Mouse (Mus musculus): ENCODE measurements around the gene Cstf1. TPM values are rescaled to one million over a fixed set of nuclear protein-coding genes. Genes with fewer than 3 reads are reported as not detected.

The Cstf1 gene
- polyA plus RNA-seq, 2 experiments: 23.9 to 24.0 TPM

- Histone ChIP-seq H3K4me2 (ENCODE audit: low read depth) (no peak overlapping the region), H3K4me3 (ENCODE audit: insufficient read depth in 1 of 2, low read depth in 2 of 2, low read length in 2 of 2) (no peak overlapping the region), H3K27ac (no peak overlapping the region), H3K27me3 (ENCODE audit: control insufficient read depth, insufficient read depth, low read length) (no peaks in the 10 kb centered on the region), H3K9me3 (ENCODE audit: control insufficient read depth, low read length) (no peaks in the 10 kb centered on the region), H3K9ac (replicated peaks) (no peak overlapping the region), H3K36me3 (replicated peaks; ENCODE audit: control insufficient read depth, insufficient read depth, low read depth) (no peaks in the 10 kb centered on the region), H3K4me1 (replicated peaks; ENCODE audit: control insufficient read depth in 2 of 2, insufficient read depth in 2 of 2, low read length in 1 of 2) (peaks cover 0 to 14% of the 10 kb centered on the region in 2 experiments; a peak in 2 of 4 replicates)
- WGBS (ENCODE audit: insufficient replicate concordance): 59% methylated on average over 12 of the region's 12 CpGs
- ATAC-seq (ENCODE audit: insufficient read depth): no peak
- no peak for DNase-seq (ENCODE audit: low read depth in 3 of 3, low spot score in 3 of 3)
- TF ChIP-seq EP300 (IDR thresholded peaks at IDR 0.05; ENCODE audit: low read depth) (no peak), CTCF (IDR thresholded peaks at IDR 0.05; ENCODE audit: low read depth) (no peak)
Observed at GRCm38 (mm10) chr2:172416218-172416617, 45.7 kb downstream of the Cstf1 start.

- Histone ChIP-seq H3K4me2 (ENCODE audit: low read depth) (no peak overlapping the region), H3K9ac (replicated peaks) (no peak overlapping the region), H3K9me3 (ENCODE audit: control insufficient read depth, low read length) (no peaks in the 10 kb centered on the region), H3K27me3 (ENCODE audit: control insufficient read depth, insufficient read depth, low read length) (no peaks in the 10 kb centered on the region), H3K4me1 (replicated peaks; ENCODE audit: control insufficient read depth in 2 of 2, insufficient read depth in 2 of 2, low read length in 1 of 2) (peaks cover 0 to 14% of the 10 kb centered on the region in 2 experiments; a peak in 2 of 4 replicates), H3K4me3 (ENCODE audit: insufficient read depth in 1 of 2, low read depth in 2 of 2, low read length in 2 of 2) (no peak overlapping the region), H3K36me3 (replicated peaks; ENCODE audit: control insufficient read depth, insufficient read depth, low read depth) (no peaks in the 10 kb centered on the region), H3K27ac (no peak overlapping the region)
- ATAC-seq (ENCODE audit: insufficient read depth) (no peak), DNase-seq (ENCODE audit: low read depth in 3 of 3, low spot score in 3 of 3) (no peak)
- no peak for TF ChIP-seq EP300 (IDR thresholded peaks at IDR 0.05; ENCODE audit: low read depth)
- 78% methylated on average over 5 of the region's 5 CpGs for WGBS (ENCODE audit: insufficient replicate concordance)
Observed at GRCm38 (mm10) chr2:172416876-172417275, 46.4 kb downstream of the Cstf1 start.

GRCm38 (mm10) chr2:172418208-172418607 is 47.7 kb downstream of the Cstf1 start:
- Histone ChIP-seq H3K9me3 (ENCODE audit: control insufficient read depth, low read length) (no peaks in the 10 kb centered on the region), H3K4me1 (replicated peaks; ENCODE audit: control insufficient read depth in 2 of 2, insufficient read depth in 2 of 2, low read length in 1 of 2) (peaks cover 0 to 8% of the 10 kb centered on the region in 2 experiments; a peak in 2 of 4 replicates), H3K9ac (replicated peaks) (no peak overlapping the region), H3K4me3 (ENCODE audit: insufficient read depth in 1 of 2, low read depth in 2 of 2, low read length in 2 of 2) (no peak overlapping the region), H3K27me3 (ENCODE audit: control insufficient read depth, insufficient read depth, low read length) (no peaks in the 10 kb centered on the region), H3K36me3 (replicated peaks; ENCODE audit: control insufficient read depth, insufficient read depth, low read depth) (no peaks in the 10 kb centered on the region), H3K27ac (no peak overlapping the region), H3K4me2 (ENCODE audit: low read depth) (no peak overlapping the region)
- WGBS (ENCODE audit: insufficient replicate concordance): 64% methylated on average over 5 of the region's 5 CpGs
- TF ChIP-seq EP300 (IDR thresholded peaks at IDR 0.05; ENCODE audit: low read depth) (no peak), CTCF (IDR thresholded peaks at IDR 0.05; ENCODE audit: low read depth) (no peak)
- ATAC-seq (ENCODE audit: insufficient read depth): no peak
- DNase-seq (ENCODE audit: low read depth in 3 of 3, low spot score in 3 of 3): no peak

GRCm38 (mm10) chr2:172430609-172431008 is 60.1 kb downstream of the Cstf1 start:
- 39% methylated on average over 1 of the region's 1 CpGs for WGBS (ENCODE audit: insufficient replicate concordance)

More at GRCm38 (mm10) chr2:172430609-172431008, 60.1 kb downstream of the Cstf1 start:
- H3K4me2 ChIP-seq (ENCODE audit: low read depth): no peak overlapping the region
- H3K4me1 ChIP-seq (replicated peaks; ENCODE audit: control insufficient read depth in 2 of 2, insufficient read depth in 2 of 2, low read length in 1 of 2): no peaks in the 10 kb centered on the region
- TF ChIP-seq CTCF (IDR thresholded peaks at IDR 0.05; ENCODE audit: low read depth): no peak
- TF ChIP-seq EP300 (IDR thresholded peaks at IDR 0.05; ENCODE audit: low read depth): no peak
- ATAC-seq (ENCODE audit: insufficient read depth) (peak; percentile 48; the same call in 1 of the 2 replicates), DNase-seq (ENCODE audit: low read depth in 3 of 3, low spot score in 3 of 3) (no peak)
- H3K27ac ChIP-seq: no peak overlapping the region
- no peaks in the 10 kb centered on the region for H3K27me3 ChIP-seq (ENCODE audit: control insufficient read depth, insufficient read depth, low read length)
- H3K9me3 ChIP-seq (ENCODE audit: control insufficient read depth, low read length): no peaks in the 10 kb centered on the region
- H3K36me3 ChIP-seq (replicated peaks; ENCODE audit: control insufficient read depth, insufficient read depth, low read depth): no peaks in the 10 kb centered on the region
- no peak overlapping the region for H3K4me3 ChIP-seq (ENCODE audit: insufficient read depth in 1 of 2, low read depth in 2 of 2, low read length in 2 of 2)
- H3K9ac ChIP-seq (replicated peaks): no peak overlapping the region

Other genes starting within 250 kb of the Cstf1 start
- gene Mc3r, start 122.2 kb upstream of the Cstf1 start, polyA plus RNA-seq (2012; rRNA removed): not detected in 2 replicates
- gene Mc3r, start 122.2 kb upstream of the Cstf1 start, polyA plus RNA-seq (2014; fragmentation: Nextera tagmentation; extraction: Ambion mirVana): not detected in 2 replicates
- gene Fam210b, start 25.1 kb upstream of the Cstf1 start, polyA plus RNA-seq (2012; rRNA removed): 44.5 and 61.2 TPM in 2 replicates
- 107 and 109 TPM in 2 replicates for gene Fam210b, start 25.1 kb upstream of the Cstf1 start, polyA plus RNA-seq (2014; fragmentation: Nextera tagmentation; extraction: Ambion mirVana)
- gene Aurka, start 146 bp upstream of the Cstf1 start, polyA plus RNA-seq (2012; rRNA removed): 60.1 and 64.4 TPM in 2 replicates
- gene Aurka, start 146 bp upstream of the Cstf1 start, polyA plus RNA-seq (2014; fragmentation: Nextera tagmentation; extraction: Ambion mirVana): 131 and 142 TPM in 2 replicates
- gene Cass4, start 23.1 kb downstream of the Cstf1 start, polyA plus RNA-seq (2012; rRNA removed): 0.30 and 0.45 TPM in 2 replicates
- 0.75 and 0.76 TPM in 2 replicates for gene Cass4, start 23.1 kb downstream of the Cstf1 start, polyA plus RNA-seq (2014; fragmentation: Nextera tagmentation; extraction: Ambion mirVana)
- gene Rtf2, start 69.9 kb downstream of the Cstf1 start, polyA plus RNA-seq (2012; rRNA removed): 17.7 and 22.5 TPM in 2 replicates
- gene Rtf2, start 69.9 kb downstream of the Cstf1 start, polyA plus RNA-seq (2014; fragmentation: Nextera tagmentation; extraction: Ambion mirVana): 39.7 and 42.4 TPM in 2 replicates
- not detected in 2 replicates for gene Gcnt7, start 87.9 kb downstream of the Cstf1 start, polyA plus RNA-seq (2012; rRNA removed)
- gene Gcnt7, start 87.9 kb downstream of the Cstf1 start, polyA plus RNA-seq (2014; fragmentation: Nextera tagmentation; extraction: Ambion mirVana): 0.24 and 0.42 TPM in 2 replicates
- 0.08 and 0.12 TPM in 2 replicates for gene Fam209, start 101.8 kb downstream of the Cstf1 start, polyA plus RNA-seq (2012; rRNA removed)
- not detected in 2 replicates for gene Fam209, start 101.8 kb downstream of the Cstf1 start, polyA plus RNA-seq (2014; fragmentation: Nextera tagmentation; extraction: Ambion mirVana)
- 0.01 TPM in 1 of 2 replicates, not detected in the other for gene Tfap2c, start 178.9 kb downstream of the Cstf1 start, polyA plus RNA-seq (2012; rRNA removed)
- not detected in 2 replicates for gene Tfap2c, start 178.9 kb downstream of the Cstf1 start, polyA plus RNA-seq (2014; fragmentation: Nextera tagmentation; extraction: Ambion mirVana)

Data from liver, embryonic 14.5 days (tissue).